Mouse (Mus musculus) olfactory bulb, adult 2 months (tissue): ENCODE measurements around the gene Ywhag.

ENCODE experiments used
- CTCF ChIP-seq: fragments of 200-500 bp; IDR thresholded peaks from 2 replicates; pipeline ENCODE4 v1.5.1; 2012; ENCODE audit warnings: low read depth, mild to moderate bottlenecking, low read length, moderate library complexity; ENCODE audit not compliant: insufficient read depth
- POLR2A ChIP-seq: fragments of 200-500 bp; IDR thresholded peaks from 2 replicates; pipeline ENCODE4 v1.6.1; 2012; ENCODE audit warnings: mild to moderate bottlenecking, low read depth, low read length, moderate library complexity; ENCODE audit not compliant: insufficient read depth

- TF ChIP-seq CTCF: no peak
- no peak for TF ChIP-seq POLR2A
Observed at GRCm38 (mm10) chr5:135966866-135967265, 32.5 kb upstream of the Ywhag start.
